Mouse (Mus musculus): ENCODE measurements around the gene Myo3b. TPM values are rescaled to one million over a fixed set of nuclear protein-coding genes. Genes with fewer than 3 reads are reported as not detected.

Myo3b gene
- polyA plus RNA-seq, 1 experiment from 2014 or later = not detected

DNA sequence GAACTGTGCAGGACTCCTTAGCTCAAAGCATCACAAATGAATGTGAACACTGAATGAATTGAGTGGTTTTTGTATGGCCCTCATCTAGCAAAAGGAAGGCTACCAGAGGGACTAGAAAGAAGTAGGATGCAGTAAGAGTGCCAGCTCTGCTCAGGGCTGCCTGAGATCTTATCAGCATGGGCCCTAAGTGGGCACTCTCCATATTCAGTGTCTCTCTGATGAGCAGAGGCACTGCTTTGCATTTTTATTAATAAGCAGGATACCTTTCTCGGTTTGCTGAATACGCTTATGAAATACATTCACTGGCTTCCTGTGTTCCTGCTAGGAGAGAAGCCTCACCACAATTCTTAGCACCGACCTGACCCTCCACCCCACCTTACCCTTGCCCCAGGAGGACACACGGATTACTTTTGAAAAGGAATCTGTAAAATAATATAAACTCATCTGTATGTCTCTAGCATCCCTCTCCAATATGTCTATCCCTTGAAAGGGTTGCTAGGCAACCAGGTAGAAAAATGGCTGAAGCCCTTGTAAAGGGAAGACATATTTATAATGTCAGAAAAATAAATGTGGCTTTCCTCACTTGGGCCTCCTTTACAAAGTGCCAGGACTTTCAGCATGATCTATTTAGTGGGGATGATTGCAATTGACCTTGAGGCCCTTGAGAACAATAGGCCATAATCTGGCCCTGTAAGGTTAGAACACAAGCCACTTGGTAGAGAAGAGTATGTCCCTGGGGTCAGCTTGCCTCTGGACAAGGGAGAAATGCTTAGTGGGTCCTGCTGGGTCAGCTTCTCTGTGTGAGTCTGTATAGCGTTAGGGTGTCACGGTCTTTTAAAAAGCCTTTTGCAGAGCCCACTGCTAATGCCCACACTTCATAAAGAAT, 138.1 kb downstream of the Myo3b start:
- WGBS (ENCODE audit: missing documents) = 95% methylated on average over 6 of the region's 6 CpGs
- Histone ChIP-seq H3K4me3 (ENCODE audit: inconsistent target) (no peak overlapping the region), H3K79me2 (ENCODE audit: inconsistent target) (no peaks in the 10 kb centered on the region), H3K36me3 (ENCODE audit: inconsistent target) (no peaks in the 10 kb centered on the region), H3K27ac (no peak overlapping the region)

DNA sequence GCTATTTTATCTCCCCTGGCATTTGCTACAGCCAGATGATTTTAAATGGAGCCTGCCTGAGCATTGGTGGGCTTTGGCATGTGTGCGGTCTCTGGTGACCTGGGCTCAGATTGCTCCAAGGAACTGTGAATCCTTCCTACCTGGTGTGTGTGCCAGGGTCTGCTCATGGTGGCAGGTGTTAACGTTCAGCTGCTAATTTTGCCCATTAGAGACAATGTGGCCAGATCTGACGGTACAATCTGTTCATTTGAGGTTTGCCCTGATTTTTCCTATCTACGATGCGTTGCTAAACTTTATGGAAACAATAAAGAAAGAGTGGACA, 138.7 kb downstream of the Myo3b start:
- H3K4me3 ChIP-seq (ENCODE audit: inconsistent target) = no peak overlapping the region
- no peaks in the 10 kb centered on the region for H3K79me2 ChIP-seq (ENCODE audit: inconsistent target)
- no peaks in the 10 kb centered on the region for H3K36me3 ChIP-seq (ENCODE audit: inconsistent target)
- 87% methylated on average over 5 of the region's 5 CpGs for WGBS (ENCODE audit: missing documents)
- H3K27ac ChIP-seq = no peak overlapping the region

DNA sequence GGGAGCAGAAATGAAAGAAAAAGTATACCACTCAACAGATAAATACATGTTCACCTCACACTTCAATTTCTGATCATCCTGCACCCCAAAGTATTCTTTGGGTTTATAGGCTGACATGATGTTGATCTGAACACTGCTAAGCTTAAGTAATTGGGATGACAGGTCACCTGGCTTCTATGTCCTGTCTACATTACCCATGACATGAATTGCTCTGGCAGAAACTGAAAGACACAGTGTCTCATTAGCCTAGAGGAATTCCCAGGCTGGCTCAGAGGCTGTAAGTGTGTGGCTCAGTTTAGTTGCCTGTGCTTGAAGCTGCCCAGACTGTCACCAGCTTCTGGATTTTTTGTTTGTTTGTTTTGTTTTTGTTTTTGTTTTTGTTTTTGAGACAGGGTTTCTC, 139.3 kb downstream of the Myo3b start:
- H3K4me3 ChIP-seq (ENCODE audit: inconsistent target) = no peak overlapping the region
- no peaks in the 10 kb centered on the region for H3K79me2 ChIP-seq (ENCODE audit: inconsistent target)
- H3K27ac ChIP-seq = no peak overlapping the region
- H3K36me3 ChIP-seq (ENCODE audit: inconsistent target) = no peaks in the 10 kb centered on the region

DNA sequence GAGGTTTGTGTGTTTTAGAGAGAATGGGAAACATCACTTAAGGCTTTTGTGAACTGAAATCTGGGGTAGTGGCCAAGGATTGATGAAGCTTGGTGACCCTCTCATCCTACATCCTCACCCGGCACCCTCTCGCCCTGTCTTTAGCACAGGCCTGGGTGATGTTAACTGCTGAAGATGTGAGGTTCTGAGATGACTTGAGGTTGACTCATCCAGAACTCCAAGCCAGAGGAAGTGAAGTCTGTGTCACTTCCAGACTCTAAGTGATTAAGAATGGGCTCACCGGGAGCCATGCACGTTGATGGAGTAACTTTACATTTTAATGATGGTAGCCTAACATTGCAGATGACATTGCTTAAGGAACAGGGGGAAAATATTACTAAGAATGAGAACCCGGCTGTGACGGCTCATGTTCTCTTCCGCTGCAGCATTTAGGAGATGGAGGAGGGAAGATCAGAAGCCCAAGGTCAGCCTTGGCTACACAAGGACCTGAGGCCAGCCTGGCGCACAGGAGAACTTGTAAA, 143.3 kb downstream of the Myo3b start:
- Histone ChIP-seq H3K27ac (no peak overlapping the region), H3K79me2 (ENCODE audit: inconsistent target) (no peaks in the 10 kb centered on the region), H3K36me3 (ENCODE audit: inconsistent target) (no peaks in the 10 kb centered on the region), H3K4me3 (ENCODE audit: inconsistent target) (no peak overlapping the region)
- 97% methylated on average over 8 of the region's 8 CpGs for WGBS (ENCODE audit: missing documents)

DNA sequence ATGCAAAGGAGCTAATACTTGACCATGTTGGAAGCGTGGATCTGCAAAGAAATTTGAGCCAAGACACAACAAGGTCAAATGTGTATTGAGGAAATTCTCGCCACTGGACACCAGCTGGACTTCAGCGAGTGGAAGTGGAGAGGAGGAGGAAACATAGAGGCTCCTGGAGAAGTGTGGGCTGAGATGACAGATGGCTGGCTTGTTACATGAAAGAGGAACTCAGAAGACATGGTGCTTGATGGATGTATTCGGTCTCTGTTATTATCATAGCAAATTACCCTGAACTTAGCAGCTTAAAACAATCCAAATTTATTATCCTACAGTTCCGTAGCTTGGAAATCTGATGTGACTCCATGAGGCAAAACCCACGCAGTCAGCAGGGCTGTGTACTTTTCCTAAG, 148.1 kb downstream of the Myo3b start:
- Histone ChIP-seq H3K27ac (no peak overlapping the region), H3K4me3 (ENCODE audit: inconsistent target) (no peak overlapping the region)
- WGBS (ENCODE audit: missing documents) = 68% methylated on average over 6 of the region's 6 CpGs

DNA sequence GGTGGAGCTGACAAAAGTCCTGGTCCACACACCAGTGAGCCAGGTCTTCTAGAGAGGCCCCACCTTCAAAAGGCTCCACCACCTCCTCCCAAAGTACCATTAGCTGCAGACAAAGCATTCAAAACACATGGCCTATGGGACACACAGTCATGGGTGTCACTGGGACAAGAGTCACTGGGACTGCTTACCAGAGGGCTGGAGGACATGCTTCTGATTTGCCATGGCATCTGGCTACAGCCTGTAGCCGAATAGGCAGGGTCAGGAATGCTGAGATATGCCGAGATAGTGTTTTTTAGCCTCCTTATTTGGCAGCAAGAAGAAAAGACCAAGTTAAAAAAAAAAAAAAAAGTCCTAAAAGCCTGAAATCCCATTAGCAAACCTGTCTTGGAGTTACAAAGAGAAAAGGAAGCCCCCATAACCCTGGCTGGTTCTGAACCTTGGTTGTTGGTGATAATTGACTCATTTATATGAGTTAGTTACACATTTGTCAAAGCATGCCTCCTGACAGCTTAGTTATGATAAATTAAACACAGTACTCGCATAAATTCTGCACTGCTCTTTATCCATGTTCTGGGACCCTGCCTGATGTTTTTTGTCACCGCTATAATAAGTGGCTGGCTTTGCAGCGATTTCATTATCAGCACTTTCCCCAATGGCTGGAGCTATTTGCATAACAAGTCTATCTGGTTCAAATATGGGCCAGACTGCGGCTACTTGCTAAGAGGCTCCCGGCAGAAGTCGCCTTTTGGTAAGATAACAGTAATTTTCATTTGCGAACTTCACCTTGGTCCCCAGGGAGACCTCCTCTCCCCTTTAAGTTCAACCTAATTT, 156.7 kb downstream of the Myo3b start:
- Histone ChIP-seq H3K36me3 (ENCODE audit: inconsistent target) (no peaks in the 10 kb centered on the region), H3K27ac (no peak overlapping the region), H3K4me3 (ENCODE audit: inconsistent target) (no peak overlapping the region), H3K79me2 (ENCODE audit: inconsistent target) (no peaks in the 10 kb centered on the region)
- WGBS (ENCODE audit: missing documents) = 87% methylated on average over 9 of the region's 9 CpGs

More for the DNA sequence above, 148.1 kb downstream of the Myo3b start:
- Histone ChIP-seq H3K36me3 (ENCODE audit: inconsistent target) (no peaks in the 10 kb centered on the region), H3K79me2 (ENCODE audit: inconsistent target) (no peaks in the 10 kb centered on the region)

DNA sequence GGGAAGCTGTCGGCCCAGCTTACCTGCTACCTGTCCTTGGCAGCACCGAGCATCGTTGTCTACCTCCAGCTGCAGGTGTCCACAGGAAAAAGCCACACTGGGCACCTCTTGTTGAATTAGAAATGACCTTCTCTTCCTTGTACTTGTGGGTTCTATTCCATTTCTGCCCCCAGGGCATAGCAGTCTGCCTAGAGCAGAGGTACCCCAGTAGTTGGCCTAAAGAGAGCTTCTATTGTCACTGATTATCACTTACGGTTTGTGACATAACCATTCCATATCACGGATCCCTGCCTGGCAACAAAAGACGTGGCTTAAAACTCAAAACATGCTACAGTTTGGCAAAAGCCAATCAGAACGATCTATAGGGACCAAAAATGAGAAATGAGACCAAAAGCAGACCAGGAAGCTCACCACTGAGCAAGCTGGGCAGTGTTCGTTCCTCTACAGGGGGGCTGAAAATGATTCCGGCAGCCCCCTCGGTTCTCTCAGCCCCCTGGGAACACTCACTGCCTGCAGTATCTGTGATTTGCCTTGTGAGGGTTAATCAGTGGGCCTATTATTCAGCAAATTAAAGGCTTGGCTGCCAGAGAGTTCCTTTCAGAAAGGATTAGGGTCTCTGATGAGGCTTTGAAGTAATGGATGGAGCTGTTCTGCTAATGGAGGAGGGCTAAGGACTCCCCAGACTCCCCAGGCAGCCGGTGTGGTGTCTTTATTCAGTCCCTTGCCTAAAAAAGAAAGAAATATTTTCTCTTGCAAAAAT, 163.1 kb downstream of the Myo3b start:
- no peaks in the 10 kb centered on the region for H3K36me3 ChIP-seq (ENCODE audit: inconsistent target)
- no peaks in the 10 kb centered on the region for H3K79me2 ChIP-seq (ENCODE audit: inconsistent target)
- H3K4me3 ChIP-seq (ENCODE audit: inconsistent target) = no peak overlapping the region
- H3K27ac ChIP-seq = no peak overlapping the region
- WGBS (ENCODE audit: missing documents) = 60% methylated on average over 11 of the region's 11 CpGs

DNA sequence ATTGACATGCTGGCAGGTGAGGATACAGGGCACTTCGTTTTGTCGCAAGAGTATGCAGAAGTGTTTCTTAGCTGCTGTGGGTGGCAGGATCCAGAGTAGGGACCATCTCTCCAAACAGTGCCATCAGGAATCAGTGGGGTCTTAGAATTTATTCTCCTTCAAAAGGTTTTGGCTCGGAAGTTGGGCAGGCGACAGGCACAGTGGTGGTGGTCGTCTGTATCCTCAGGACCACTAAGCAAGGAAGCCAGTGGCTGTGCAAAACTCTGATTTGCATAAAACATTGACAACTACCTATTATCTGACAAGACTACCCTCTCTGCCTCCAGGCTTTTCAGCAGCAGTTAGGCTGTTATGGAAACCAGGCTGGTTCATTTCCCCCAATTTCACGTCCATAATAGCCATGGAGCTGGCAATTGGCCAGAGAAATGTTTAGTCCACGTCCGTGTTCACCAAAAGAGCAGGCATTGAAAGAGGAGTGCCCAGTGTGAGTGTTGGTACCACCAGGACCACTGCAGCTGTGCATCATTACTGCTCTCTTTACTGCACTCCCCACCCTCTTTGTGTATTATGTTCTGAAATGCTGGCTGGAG, 163.7 kb downstream of the Myo3b start:
- Histone ChIP-seq H3K79me2 (ENCODE audit: inconsistent target) (no peaks in the 10 kb centered on the region), H3K4me3 (ENCODE audit: inconsistent target) (no peak overlapping the region), H3K27ac (no peak overlapping the region), H3K36me3 (ENCODE audit: inconsistent target) (no peaks in the 10 kb centered on the region)
- WGBS (ENCODE audit: missing documents) = 75% methylated on average over 8 of the region's 8 CpGs

DNA sequence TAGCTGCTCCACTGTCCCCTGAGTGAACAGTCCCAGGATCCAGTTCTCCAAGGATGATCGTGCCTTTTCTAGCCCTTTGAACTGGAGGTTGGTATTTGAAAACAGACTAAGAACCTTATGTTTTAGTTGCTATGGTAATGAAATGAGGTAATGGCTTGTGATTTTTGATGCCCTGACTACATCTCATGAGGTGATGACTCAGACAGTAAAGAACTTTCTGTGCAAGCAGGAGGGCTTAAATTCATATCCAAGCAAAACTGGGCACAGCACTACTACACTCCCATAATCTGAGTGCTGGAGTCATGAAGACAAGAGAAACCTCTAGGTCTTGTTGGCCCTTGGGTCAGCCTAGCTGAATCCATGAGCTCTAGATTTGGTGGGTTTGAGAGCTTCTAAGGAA, 169.5 kb downstream of the Myo3b start:
- no peaks in the 10 kb centered on the region for H3K79me2 ChIP-seq (ENCODE audit: inconsistent target)
- WGBS (ENCODE audit: missing documents) = 94% methylated on average over 1 of the region's 1 CpGs
- no peaks in the 10 kb centered on the region for H3K36me3 ChIP-seq (ENCODE audit: inconsistent target)
- H3K27ac ChIP-seq = no peak overlapping the region
- H3K4me3 ChIP-seq (ENCODE audit: inconsistent target) = no peak overlapping the region

DNA sequence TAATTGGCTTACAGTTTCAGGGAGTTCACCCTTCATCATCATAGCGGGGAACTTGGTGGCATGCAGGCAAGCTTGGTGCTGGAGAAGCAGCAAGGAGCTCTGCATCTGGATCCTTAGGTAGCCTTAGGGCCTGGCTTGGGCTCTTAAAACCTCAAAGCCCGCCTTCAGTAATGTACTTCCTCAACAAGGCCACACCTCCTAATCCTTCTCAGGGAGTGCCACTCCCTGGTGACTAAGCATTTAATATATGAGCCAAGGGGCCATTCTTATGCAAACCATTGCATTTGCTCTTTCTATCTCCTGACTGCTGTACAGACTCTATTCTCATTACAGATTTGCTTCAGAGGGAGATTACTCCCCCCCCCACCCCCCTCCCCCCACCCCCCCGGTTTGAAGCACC, 170.9 kb downstream of the Myo3b start:
- no peaks in the 10 kb centered on the region for H3K79me2 ChIP-seq (ENCODE audit: inconsistent target)
- H3K36me3 ChIP-seq (ENCODE audit: inconsistent target) = no peaks in the 10 kb centered on the region
- 97% methylated on average over 3 of the region's 3 CpGs for WGBS (ENCODE audit: missing documents)
- no peak overlapping the region for H3K27ac ChIP-seq
- no peak overlapping the region for H3K4me3 ChIP-seq (ENCODE audit: inconsistent target)

DNA sequence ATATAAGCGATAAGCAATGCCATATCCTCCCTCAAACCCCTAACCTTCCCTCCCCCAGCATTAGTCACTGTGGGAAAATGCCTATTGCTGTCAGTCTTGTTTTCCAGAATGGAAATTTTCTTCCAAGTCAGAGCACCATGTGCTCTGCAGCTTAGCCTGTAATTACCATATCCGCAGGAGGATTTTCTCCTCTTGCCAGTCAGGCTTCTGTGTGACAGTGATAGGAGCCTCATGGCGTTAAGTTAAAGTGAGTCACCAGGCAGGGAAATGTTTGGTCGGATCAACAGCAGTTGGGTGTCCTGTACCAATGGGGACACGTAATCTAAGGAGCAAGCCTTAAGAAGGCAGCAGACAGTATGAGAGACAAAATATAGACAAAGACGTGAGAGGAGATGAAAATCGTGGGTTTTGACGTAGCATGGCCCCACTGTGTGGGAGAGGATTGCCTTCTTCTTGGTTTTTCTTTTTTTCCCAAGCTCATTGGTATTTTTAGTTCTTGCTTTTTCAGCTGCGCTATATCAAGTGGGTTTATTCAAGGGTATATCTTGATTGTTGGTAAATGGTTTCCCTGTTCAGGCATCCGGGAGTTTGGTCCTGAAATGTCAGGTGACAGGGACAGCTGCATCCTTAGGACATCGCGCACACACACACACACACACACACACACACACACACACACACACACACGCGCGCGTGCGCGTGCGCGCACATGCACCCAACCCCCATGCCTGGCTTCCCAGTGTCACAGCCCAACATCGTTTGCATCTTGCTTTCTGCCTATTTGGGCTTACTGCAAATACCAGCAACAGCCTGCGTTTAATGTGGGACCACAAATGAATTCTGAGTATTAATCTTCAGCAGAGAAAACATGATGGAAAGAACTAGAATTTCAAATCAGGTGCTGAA, 171.8 kb downstream of the Myo3b start:
- WGBS (ENCODE audit: missing documents) = 94% methylated on average over 21 of the region's 22 CpGs
- Histone ChIP-seq H3K4me3 (ENCODE audit: inconsistent target) (no peak overlapping the region), H3K79me2 (ENCODE audit: inconsistent target) (no peaks in the 10 kb centered on the region), H3K27ac (no peak overlapping the region), H3K36me3 (ENCODE audit: inconsistent target) (no peaks in the 10 kb centered on the region)

DNA sequence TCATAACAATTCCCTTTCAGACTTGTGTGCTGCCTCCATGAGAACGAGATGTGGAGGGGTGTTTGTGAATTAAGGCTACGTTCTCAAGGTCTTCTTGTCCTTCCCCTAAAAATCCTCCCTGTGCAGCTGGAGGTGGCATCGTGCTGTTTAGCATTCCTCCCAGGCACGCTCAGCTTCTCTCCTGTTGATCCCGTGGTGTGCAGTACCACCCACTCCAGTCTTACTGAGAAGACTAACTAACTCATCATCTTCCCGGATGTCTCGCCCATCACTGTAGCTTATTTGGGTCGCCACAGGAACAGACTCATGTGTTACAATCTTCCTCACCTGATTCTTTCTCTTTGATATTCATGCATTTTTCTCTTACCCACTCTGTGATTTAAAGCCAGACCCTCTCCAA, 175.5 kb downstream of the Myo3b start:
- Histone ChIP-seq H3K79me2 (ENCODE audit: inconsistent target) (no peaks in the 10 kb centered on the region), H3K36me3 (ENCODE audit: inconsistent target) (no peaks in the 10 kb centered on the region), H3K27ac (no peak overlapping the region), H3K4me3 (ENCODE audit: inconsistent target) (no peak overlapping the region)
- WGBS (ENCODE audit: missing documents) = 95% methylated on average over 8 of the region's 8 CpGs

DNA sequence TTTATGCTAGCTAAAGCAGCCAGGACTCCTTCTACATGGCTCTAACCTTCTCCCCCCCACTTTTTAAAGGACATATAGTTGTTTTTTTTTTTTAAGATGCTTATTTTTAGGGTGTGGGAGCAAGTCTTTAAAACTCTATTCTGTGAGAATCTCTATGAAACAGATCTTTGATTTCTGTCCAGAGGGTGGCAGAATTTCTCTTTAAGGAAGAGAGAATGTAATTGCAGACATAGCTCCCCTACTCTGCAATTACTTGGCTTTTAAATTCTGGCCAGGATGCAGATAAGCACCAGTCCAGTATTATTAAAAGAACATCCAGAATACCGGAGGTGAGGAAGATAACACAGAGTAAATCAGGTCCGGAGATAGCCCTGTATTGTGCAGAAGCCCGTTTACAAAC, 178.9 kb downstream of the Myo3b start:
- no peaks in the 10 kb centered on the region for H3K36me3 ChIP-seq (ENCODE audit: inconsistent target)
- H3K4me3 ChIP-seq (ENCODE audit: inconsistent target) = no peak overlapping the region
- WGBS (ENCODE audit: missing documents) = 92% methylated on average over 3 of the region's 3 CpGs
- no peaks in the 10 kb centered on the region for H3K79me2 ChIP-seq (ENCODE audit: inconsistent target)
- no peak overlapping the region for H3K27ac ChIP-seq
